Mouse (Mus musculus): ENCODE results near the gene Prkg2.

The Prkg2 gene

GRCm38 (mm10) chr5:99036596-99037441 lies at the start of gene Prkg2:
Gene Prkg2, minus strand, starts transcription at chr5:99037351.
- peak; percentile 49 for DNase-seq (ENCODE audit: low read depth)

DNA sequence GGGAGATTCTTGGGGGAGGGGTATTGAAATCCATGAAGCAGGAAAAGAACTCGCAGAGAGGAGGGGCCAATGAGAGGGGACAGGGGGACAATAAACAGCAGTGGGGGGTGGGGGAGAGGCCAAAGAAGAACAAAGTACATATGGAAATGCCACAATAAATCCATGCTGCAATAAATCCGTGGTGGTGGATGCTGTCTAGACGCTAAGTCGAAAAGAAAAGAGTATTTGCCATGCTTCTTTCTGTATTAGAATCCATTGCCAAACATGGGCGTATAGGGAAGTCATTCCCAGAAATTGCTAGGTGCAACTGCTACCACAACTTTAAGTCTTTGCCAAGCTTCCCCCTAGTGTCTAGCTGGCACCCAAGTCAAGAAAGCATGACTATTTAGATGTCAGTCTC lies 46.8 kb upstream of the Prkg2 start:
- no peak for DNase-seq (ENCODE audit: low read depth)

- peak; percentile 25 for DNase-seq (ENCODE audit: low read depth)
Measured at GRCm38 (mm10) chr5:99078375-99078774, 41.2 kb upstream of the Prkg2 start.

- no peak for DNase-seq (ENCODE audit: low read depth)
Measured at GRCm38 (mm10) chr5:99068391-99068790, 31.2 kb upstream of the Prkg2 start.

GRCm38 (mm10) chr5:99062582-99062981 lies 25.4 kb upstream of the Prkg2 start:
- no peak for DNase-seq (ENCODE audit: low read depth)

- DNase-seq (ENCODE audit: low read depth): no peak
Measured at GRCm38 (mm10) chr5:99039021-99039420, 1.9 kb upstream of the Prkg2 start.

DNA sequence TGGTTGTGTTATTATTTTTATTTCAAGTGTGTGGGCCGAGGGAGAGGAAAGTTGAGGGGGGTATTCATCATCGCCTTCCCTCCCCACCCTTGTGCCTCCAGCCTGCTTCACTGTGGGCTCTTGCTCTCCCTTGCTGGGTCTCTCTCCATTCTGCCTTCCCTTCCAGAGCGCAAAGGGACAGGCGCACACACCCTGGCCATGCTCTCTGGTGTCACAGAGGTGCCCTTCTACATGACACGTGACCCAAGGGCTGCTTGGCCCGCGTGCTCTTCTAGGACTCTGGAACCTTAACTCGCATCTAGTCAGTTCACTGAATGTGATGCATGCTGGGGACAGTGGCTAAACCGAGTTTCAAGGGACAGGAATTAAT lies 276 bp upstream of the Prkg2 start:
- no peak for DNase-seq (ENCODE audit: low read depth)

DNA sequence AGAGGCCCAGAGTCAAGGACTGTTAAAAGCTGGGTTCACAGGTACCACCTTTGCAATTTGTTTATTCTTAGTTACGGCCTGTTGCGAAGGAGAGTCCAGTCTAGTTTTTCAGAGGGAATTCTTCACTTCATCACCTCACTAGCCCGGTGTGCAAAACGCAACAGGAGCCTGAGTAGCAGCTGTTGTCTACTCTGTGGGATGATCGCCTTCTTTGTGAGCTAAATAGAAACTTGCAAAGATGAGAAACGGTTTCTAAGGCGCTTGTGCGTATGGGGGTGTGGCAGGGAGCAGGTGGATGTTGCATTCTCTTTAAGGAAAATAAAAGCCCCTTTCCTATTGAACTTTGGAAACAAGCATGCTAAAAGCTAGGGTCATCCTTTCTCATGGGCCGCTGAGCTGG lies 1.2 kb downstream of the Prkg2 start:
- no peak for DNase-seq (ENCODE audit: low read depth)

DNA sequence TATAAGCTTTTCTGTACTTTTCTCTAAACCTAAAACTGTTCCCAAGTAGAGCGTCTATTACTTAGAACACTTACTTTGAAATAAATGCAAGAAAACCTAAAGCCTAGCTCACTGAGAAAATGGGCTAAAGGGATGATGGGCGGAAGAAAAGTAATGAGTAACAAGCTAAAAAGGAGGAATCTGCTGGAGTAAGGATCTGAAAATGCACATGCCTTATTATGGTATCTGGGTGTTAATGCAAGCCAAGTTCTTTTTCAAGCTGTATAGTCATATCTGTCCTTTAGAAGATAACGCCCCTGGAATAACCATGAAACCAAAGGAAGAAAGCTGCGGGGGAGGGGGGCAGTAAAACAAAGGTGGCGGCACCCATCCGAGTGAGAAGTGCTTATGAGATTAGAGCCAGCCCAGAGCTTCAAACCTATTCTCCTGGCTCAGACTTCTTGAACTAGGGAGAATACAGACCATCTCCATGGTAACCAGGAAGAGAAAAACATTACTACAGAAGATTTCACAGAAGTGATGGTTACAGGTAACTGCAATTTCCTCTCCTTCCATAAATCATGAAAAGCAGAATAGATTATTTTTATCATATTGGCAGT lies 5.5 kb downstream of the Prkg2 start:
- no peak for DNase-seq (ENCODE audit: low read depth)

- DNase-seq (ENCODE audit: low read depth): peak; percentile 28
Measured at GRCm38 (mm10) chr5:99026343-99026742, 10.8 kb downstream of the Prkg2 start.

DNA sequence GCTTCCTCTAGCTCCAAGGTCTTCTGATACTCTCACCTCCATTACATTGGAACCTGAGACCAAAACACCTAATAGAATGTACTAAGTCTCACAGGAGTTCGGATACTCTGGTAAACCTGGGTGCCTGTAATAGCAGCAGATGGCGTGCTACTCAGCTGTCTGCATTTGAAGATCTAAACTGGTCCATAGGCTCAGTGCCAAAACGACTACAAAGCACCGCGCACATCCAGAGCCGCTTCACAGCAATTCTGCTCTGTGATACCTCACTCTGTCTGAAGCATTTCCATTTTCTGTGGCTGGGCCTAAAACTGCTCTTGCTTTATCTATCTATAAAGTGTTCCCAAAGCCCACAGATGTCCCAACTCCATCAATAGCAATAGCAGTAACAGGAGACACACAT lies 17.4 kb downstream of the Prkg2 start:
- no peak for DNase-seq (ENCODE audit: low read depth)

DNA sequence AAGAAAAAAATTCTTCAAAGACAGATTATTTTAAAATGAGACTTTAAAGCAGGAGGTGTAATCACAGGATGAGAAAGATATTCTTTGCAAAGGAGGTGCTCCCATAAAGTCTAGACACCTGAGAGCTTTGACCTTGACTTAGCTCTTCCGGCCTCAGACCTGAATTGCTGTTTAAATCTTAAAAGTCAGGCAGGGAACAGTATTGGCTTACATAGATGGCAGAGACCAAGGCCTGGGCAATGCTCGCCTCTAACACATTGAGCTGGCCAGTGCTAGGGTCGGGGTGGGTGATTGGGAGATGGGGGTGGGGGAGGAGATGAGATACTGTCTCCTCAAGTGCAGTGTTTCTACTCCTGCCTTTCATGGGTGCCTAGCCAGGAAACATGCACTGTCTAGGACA lies 22.0 kb downstream of the Prkg2 start:
- DNase-seq (ENCODE audit: low read depth): no peak

DNA sequence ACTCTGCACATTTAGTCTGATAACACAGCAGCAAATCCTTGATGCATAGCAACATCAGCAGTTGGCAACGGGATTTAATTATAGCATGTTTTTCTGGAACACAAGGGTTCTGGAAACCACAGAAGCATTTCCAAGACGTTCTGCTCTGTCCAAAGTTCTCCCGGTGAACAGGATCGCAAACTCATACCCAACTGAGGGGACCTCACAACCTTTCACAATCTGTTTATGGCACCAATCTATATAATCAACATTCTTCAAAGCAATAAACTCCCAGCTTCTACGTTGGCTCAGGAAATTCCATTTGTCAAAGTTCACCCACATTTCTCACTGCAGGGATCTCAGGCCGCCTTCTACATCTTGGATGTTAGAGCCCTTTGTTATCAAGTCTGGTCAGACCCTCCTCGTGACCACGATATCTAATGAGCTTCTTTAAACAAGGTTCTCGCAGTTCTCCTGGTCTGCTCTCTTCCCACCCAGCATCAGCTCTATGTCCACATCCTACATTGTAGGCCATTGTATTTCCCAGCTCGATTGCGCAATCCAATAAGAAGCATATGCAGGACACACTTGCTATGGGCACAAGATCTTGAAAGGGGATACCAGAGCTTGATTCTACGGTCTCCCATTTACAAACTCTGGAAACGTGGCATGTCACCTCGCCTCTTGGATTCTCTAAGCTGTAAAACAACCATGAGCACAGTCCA lies 26.6 kb downstream of the Prkg2 start:
- DNase-seq (ENCODE audit: low read depth): peak; percentile 16

GRCm38 (mm10) chr5:98998104-98998503 lies 39.0 kb downstream of the Prkg2 start:
- no peak for DNase-seq (ENCODE audit: low read depth)

DNA sequence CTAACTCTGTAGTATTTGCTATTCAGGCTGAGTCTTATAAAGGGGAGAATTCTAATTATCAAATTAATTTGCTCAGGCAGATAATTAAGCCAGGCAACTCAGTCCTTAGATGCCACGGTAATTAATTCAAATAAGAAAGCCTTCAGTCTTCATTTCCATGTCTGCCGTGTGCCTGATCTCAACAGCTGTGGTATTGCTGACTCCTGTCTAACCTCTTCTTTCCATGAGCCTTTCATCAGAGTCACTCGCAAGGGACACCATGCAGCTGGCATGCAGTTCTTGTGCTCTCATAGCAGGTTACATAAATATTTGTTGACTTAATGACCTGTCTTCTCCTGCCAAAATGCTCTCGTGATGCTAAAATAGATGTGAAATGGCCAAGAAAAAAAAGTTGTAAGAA lies 41.4 kb downstream of the Prkg2 start:
- DNase-seq (ENCODE audit: low read depth): no peak

GRCm38 (mm10) chr5:98991600-98991999 lies 45.6 kb downstream of the Prkg2 start:
- no peak for DNase-seq (ENCODE audit: low read depth)

GRCm38 (mm10) chr5:98987634-98988033 lies 49.5 kb downstream of the Prkg2 start:
- no peak for DNase-seq (ENCODE audit: low read depth)

GRCm38 (mm10) chr5:98987116-98987515 lies 50.0 kb downstream of the Prkg2 start:
- no peak for DNase-seq (ENCODE audit: low read depth)

- DNase-seq (ENCODE audit: low read depth): no peak
Measured at GRCm38 (mm10) chr5:98986459-98986858, 50.7 kb downstream of the Prkg2 start.

- DNase-seq (ENCODE audit: low read depth): no peak
Measured at GRCm38 (mm10) chr5:98986011-98986410, 51.1 kb downstream of the Prkg2 start.

GRCm38 (mm10) chr5:98985077-98985476 lies 52.1 kb downstream of the Prkg2 start:
- no peak for DNase-seq (ENCODE audit: low read depth)

- DNase-seq (ENCODE audit: low read depth): no peak
Measured at GRCm38 (mm10) chr5:98981304-98981703, 55.8 kb downstream of the Prkg2 start.

- DNase-seq (ENCODE audit: low read depth): no peak
Measured at GRCm38 (mm10) chr5:98978316-98978715, 58.8 kb downstream of the Prkg2 start.
